17 mouse cellular contexts compared by ENCODE assay signal in the genomic region with DNA sequence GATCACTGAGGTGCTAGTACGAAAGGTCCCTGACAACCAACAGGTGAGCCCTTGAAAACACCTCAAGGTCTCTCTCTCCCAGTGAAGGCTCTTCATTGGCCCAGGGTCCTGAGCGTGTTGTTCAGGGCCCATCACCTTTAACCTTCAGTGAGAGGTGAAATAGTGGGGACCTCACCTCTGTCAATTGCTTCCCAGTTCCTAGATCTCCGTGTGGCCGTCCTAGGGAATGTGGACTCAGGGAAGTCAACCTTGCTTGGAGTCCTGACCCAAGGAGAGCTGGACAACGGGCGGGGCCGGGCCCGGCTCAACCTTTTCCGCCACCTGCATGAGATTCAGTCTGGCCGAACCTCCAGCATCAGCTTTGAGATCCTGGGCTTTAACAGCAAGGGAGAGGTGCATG. TPM values are rescaled to one million over a fixed set of nuclear protein-coding genes. Genes with fewer than 3 reads are reported as not detected.
"Had no signal": no experiment of that assay in that cellular context is flagged by ENCODE, and none has a peak within 500 bp of the region (broad histone marks: within the 10 kb centered on the region; RNA-seq: fewer than 3 reads in every experiment).

No protein-coding gene starts in this region.

- H3K9ac ChIP-seq: neural tube, embryonic 13.5 days; neural tube, embryonic 15.5 days; stomach, embryonic 15.5 days had no signal

- H3K9me3 ChIP-seq: neural tube, embryonic 13.5 days; neural tube, embryonic 15.5 days; stomach, embryonic 15.5 days had no signal

- H3K27ac ChIP-seq: neural tube, embryonic 13.5 days; neural tube, embryonic 15.5 days; stomach, embryonic 15.5 days; stomach, postnatal 0 days had no signal

- H3K4me3 ChIP-seq: neural tube, embryonic 13.5 days; neural tube, embryonic 15.5 days; stomach, embryonic 15.5 days had no signal

- H3K4me2 ChIP-seq: neural tube, embryonic 13.5 days; neural tube, embryonic 15.5 days; stomach, embryonic 15.5 days had no signal

- DNase-seq: retina, postnatal 1 day; right cerebral cortex, adult 18-20 months; right cerebral cortex, postnatal 14 days; right cerebral cortex, postnatal 25 days; right cerebral cortex, postnatal 4 days; spleen, adult 18-20 months; thymus, adult 18-20 months; thymus, adult 2 months; thymus, postnatal 14 days; thymus, postnatal 25 days; thymus, postnatal 36 days; thymus, postnatal 4 days had no signal

- H3K27me3 ChIP-seq: neural tube, embryonic 13.5 days; neural tube, embryonic 15.5 days; stomach, embryonic 15.5 days had no signal

RNA-seq across cellular contexts. Expression of a gene that starts 20.8 kb away (rescaled TPM):
- total RNA-seq: neutrophil, adult 5-6 weeks had no signal
